Mouse (Mus musculus): ENCODE measurements at regions not wholly inside any gene's neighbourhood (a gene's known extent, or its start where the extent isn't known, plus 50 kb on each side); places are given as distances from the start of the nearest gene placed in this dataset.

- TF ChIP-seq POLR2A (IDR thresholded peaks at IDR 0.05; ENCODE audit: borderline replicate concordance, extremely low read depth, insufficient read depth, insufficient read length, poor library complexity, severe bottlenecking) (no peak), CTCF (IDR thresholded peaks at IDR 0.05; ENCODE audit: borderline replicate concordance, extremely low read depth, insufficient read depth, insufficient read length) (no peak)
These were observed 165.1 kb upstream of the Egflam start for GRCm38 (mm10) chr15:7563279-7563678.

All from brain, embryonic 14.5 days (tissue).